Mouse (Mus musculus) CD4-positive, CD25-positive, alpha-beta regulatory T cell, adult 9 weeks (primary cell): ENCODE measurements around the gene Tmc3. TPM values are rescaled to one million over a fixed set of nuclear protein-coding genes. Genes with fewer than 3 reads are reported as not detected.

Experiments used
- polyA plus RNA-seq: library from polyadenylated mRNA; unstranded; fragments of 100-300 nt; shearing (Covaris generic); gene quantifications from one replicate; pipeline ENCODE4 v1.2.1, GENCODE M21; 2017

Gene Tmc3
- polyA plus RNA-seq = 2.0 TPM

DNA sequence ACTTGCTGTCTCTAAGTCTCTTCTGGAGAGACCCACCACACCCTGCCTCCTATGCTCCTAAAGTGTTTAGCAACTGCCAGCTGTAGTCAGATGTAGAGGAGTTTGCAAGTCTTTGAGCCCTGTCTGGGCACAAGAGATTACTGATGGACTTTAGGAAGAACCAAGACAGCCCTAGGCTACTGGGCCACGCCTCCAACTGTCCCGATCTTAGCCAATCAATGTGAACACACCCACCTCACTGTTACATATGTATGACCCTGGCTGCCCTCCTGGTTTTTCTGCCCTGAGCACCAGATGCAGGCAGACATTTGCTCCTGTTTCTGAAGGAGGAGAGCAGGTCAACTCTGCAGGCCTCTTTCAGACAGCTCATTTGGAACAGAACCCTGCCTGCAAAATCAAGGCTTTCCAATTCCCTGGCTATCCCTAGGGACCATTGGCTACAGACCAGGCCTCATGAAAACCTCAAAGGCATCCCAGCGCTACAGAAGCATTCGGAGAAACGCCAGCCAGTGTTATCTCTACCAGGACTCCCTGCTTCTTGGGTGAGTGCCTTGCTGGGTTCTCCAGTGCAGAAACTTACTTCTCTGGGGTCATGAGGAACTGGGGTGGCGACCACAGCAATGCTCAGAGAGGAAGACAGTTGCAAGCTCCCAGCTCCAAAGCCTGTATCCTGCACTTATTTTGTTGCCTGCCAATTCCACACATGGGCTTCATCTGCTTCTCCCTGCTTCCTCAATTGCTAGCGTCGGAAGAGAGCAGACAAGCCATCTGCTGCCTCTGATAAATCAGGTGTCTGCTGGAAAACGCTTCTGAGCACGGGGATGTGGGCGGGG is at the start of gene Tmc3:
Gene Tmc3 (plus strand): TSS at position 289 of the 833 bp plus-strand sequence.

GRCm38 (mm10) chr7:83631828-83632681 is 47.3 kb downstream of the Tmc3 start, which contains the start of gene Stard5:
Gene Stard5, plus strand, starts transcription at chr7:83631959.

Other genes with a start within 250 kb of the Tmc3 start
- gene Stard5, start 47.0 kb downstream of the Tmc3 start, polyA plus RNA-seq = 53.2 TPM
- gene Il16, start 160.8 kb downstream of the Tmc3 start, polyA plus RNA-seq = 502 TPM
- gene Cfap161, start 210.0 kb downstream of the Tmc3 start, polyA plus RNA-seq = not detected